Mouse (Mus musculus) midbrain, postnatal 0 days (tissue): ENCODE results near the gene Steap4. TPM values are rescaled to one million over a fixed set of nuclear protein-coding genes. Genes with fewer than 3 reads are reported as not detected.

Experiments used
- ATAC-seq: fragments of 200-750 bp; cut with Nextera tagmentation; 2 replicates; pipeline ENCODE4 v1.8.0; 2017; ENCODE audit warnings: moderate number of reproducible peaks, mild to moderate bottlenecking, moderate TSS enrichment, moderate library complexity; ENCODE audit not compliant: low FRiP score
- DNase-seq: peaks from one replicate; pipeline ENCODE4 v3.0.0-alpha.2; 2015; ENCODE audit warnings: low spot score
- H3K27ac ChIP-seq: fragments of 300-500 bp; sonication (generic); 2 replicates; pipeline ENCODE4 v1.5.1; 2014; ENCODE audit warnings: low read depth, mild to moderate bottlenecking, low read length, mixed read lengths
- H3K27me3 ChIP-seq: fragments of 300-500 bp; sonication (generic); 2 replicates; pipeline ENCODE4 v1.6.1; 2014; ENCODE audit warnings: low read length, control low read depth, mixed read lengths; ENCODE audit not compliant: insufficient read depth
- H3K36me3 ChIP-seq: fragments of 300-500 bp; sonication (generic); 2 replicates; pipeline ENCODE4 v1.6.1; 2014; ENCODE audit warnings: low read length, control low read depth, mixed read lengths; ENCODE audit not compliant: insufficient read depth
- H3K4me1 ChIP-seq: fragments of 300-500 bp; sonication (generic); 2 replicates; pipeline ENCODE4 v1.6.1; 2014; ENCODE audit warnings: mild to moderate bottlenecking, control low read depth, antibody characterized with exemption, low read length, mixed read lengths; ENCODE audit not compliant: insufficient read depth
- H3K4me2 ChIP-seq: fragments of 300-500 bp; sonication (generic); 2 replicates; pipeline ENCODE4 v1.6.1; 2014; ENCODE audit warnings: low read depth, mild to moderate bottlenecking, low read length, mixed read lengths; ENCODE audit not compliant: poor library complexity, severe bottlenecking
- H3K4me3 ChIP-seq: fragments of 300-500 bp; sonication (generic); 2 replicates; pipeline ENCODE4 v1.5.1; 2014; ENCODE audit warnings: low read depth, mild to moderate bottlenecking, low read length, moderate library complexity
- H3K9ac ChIP-seq: fragments of 300-500 bp; sonication (generic); replicated peaks from 2 replicates; pipeline ENCODE4 v1.6.1; 2014; ENCODE audit warnings: mild to moderate bottlenecking, low read length, moderate library complexity, mixed read lengths; ENCODE audit not compliant: poor library complexity, severe bottlenecking
- H3K9me3 ChIP-seq: fragments of 300-500 bp; sonication (generic); 2 replicates; pipeline ENCODE4 v1.6.1; 2016; ENCODE audit warnings: low read length, control low read depth
- CTCF ChIP-seq: IDR thresholded peaks from 2 replicates; pipeline ENCODE4 v1.5.1; 2016; ENCODE audit warnings: antibody characterized with exemption, mild to moderate bottlenecking
- WGBS: fragments of 180-500 bp; shearing (Covaris S2); extraction: QIAGEN DNeasy Blood & Tissue Kit; methylation state at CpG from one replicate; pipeline ENCODE4 v1.1.7; 2014; 5-methylcytosine and 5-hydroxymethylcytosine counted together
- polyA plus RNA-seq: library from polyadenylated mRNA; unstranded; fragments of >200 nt; fragmentation: Nextera tagmentation; extraction: Ambion mirVana; gene quantifications from 2 replicates; pipeline ENCODE4 v1.2.1, GENCODE M21; 2015
- total RNA-seq: library from RNA; depleted of rRNA; stranded (reverse); fragments of >200 nt; gene quantifications from 2 replicates; pipeline ENCODE4 v1.2.3, GENCODE M21; 2014; rRNA removed

The Steap4 gene
- total and polyA plus RNA-seq, 2 experiments from 2014 or later = 0.15 to 0.44 TPM

GRCm38 (mm10) chr5:8013276-8013675, 53.0 kb downstream of the Steap4 start:
- Histone ChIP-seq H3K4me3 (no peak overlapping the region), H3K9ac (no peak overlapping the region), H3K9me3 (no peaks in the 10 kb centered on the region), H3K27me3 (no peaks in the 10 kb centered on the region), H3K36me3 (no peaks in the 10 kb centered on the region), H3K4me2 (no peak overlapping the region), H3K4me1 (no peaks in the 10 kb centered on the region), H3K27ac (no peak overlapping the region)
- DNase-seq (no peak), ATAC-seq (no peak)
- WGBS = 70% methylated on average over 3 of the region's 3 CpGs
- no peak for TF ChIP-seq CTCF

Other genes starting within 250 kb of the Steap4 start
- gene Sri, start 85.6 kb downstream of the Steap4 start, total RNA-seq = 84.3 and 85.6 TPM in 2 replicates
- 136 and 150 TPM in 2 replicates for gene Sri, start 85.6 kb downstream of the Steap4 start, polyA plus RNA-seq